Mouse (Mus musculus) CD4-positive, CD25-positive, alpha-beta regulatory T cell, adult 4 months (primary cell): ENCODE results near the gene Ndufaf4. TPM values are rescaled to one million over a fixed set of nuclear protein-coding genes. Genes with fewer than 3 reads are reported as not detected.
"Not testable (repeated sequence)": the region's sequence is repeated elsewhere in the genome, so short reads cannot be mapped to it uniquely, and the experiment has no call there.

Source experiments
- ATAC-seq: one replicate; pipeline ENCODE4 v1.8.0; 2017
- polyA plus RNA-seq, 2 experiments: library from polyadenylated mRNA; unstranded; fragments of 100-300 nt; shearing (Covaris generic); gene quantifications; one replicate each; pipeline ENCODE4 v1.2.1; 2017

The Ndufaf4 gene
- polyA plus RNA-seq = 10 to 100 TPM; 23.6 to 28.9 TPM

DNA sequence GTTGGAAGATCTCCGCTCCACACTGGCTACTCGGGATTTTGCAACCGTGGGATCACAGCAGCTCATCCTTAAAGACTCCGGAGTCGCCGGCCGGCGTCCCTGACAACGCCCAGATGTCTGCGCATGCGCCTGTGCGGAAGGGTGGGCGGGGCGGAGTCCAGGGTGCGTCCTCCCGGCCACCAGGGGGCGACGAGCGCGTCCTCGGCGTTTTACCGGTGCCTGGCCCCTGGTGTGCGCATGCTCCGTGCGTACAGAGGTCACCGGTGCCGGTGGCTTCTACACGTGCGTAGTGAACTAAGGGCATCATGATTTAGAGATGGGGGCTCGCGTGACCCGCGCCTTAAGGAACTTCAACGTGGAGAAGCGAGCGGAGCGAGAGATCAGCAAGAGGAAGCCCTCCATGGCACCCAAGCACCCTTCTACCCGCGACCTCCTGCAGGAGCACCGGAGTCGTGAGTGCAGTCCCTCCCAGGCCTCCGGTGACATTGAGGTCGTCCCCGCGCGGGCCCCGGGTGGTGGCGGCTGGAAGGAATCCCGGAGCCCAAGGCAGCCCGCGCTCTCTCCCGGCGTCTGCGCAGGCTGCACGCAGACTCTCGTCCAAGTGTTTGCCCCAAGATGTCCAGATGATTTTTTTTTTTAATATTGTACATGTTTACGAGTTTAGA lies at the start of gene Ndufaf4:
Gene Ndufaf4, plus strand, starts transcription at position 233 of the 665 bp plus-strand sequence.
- peak; percentile 91 for ATAC-seq

DNA sequence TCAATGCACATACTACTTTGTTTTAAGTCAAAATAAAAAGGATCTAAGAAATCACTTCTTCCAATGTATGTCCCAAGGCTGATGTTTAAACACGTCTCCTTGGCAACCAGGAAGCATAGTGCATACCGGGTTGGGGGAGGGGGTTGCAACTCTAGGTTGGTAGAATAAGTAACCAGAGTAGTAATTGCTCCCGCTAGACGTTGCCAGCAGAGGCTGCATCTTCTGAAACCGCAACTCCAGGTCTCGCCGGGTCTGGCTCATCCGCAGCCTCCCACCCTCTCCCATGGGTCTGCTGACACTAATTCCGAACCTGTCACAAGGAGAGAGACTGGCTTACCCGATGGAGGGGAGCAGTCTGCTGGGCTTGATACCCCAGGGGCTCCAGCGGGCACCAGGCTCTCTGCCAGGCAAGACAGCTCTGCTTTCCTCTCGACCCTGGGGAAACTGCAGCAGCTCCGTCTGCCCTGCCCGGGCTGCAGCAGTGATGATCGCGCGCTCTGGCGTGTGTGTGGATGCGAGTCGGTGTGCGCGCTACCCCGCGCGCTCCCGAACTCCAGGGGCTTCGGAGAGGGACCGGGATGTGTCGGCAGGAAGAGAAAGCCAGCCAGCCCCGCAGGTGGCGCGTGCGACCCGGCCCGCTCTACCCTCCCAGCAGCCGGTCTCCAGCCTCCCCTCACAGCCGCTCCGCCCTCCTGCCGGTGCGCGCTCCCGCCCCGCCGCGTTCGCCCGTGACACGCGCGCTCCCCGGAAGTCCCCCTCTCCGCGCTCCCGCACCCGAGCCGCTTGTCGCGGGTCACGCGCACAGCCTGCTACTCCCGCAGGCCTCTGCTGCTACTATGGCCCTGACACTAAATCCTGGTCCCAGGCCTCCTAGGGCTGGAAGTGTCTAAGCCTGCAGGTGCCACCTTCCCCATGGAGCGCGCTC lies 47.2 kb upstream of the Ndufaf4 start, which contains the start of gene Klhl32:
Gene Klhl32, minus strand, starts transcription at position 724 of the 925 bp plus-strand sequence.
- no peak for ATAC-seq

DNA sequence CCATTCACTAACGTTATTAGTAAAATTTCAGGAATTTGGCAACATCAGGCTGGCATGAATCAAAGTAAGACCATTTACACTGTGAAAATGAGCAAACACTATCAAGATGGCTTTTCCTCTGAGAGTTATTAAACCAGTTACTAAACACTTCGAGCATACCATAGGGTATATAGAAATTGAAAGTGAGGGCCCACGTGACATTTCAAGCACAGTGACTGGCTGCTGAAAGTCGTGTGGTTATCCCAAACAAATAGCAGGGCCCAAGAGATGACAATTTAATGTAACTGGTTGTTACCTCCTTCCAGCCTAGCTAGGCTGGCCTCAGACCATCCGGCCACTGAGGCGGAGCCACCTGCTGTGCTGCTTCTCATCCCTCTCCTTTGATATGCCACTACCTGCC lies 32.2 kb upstream of the Ndufaf4 start:
- no peak for ATAC-seq

DNA sequence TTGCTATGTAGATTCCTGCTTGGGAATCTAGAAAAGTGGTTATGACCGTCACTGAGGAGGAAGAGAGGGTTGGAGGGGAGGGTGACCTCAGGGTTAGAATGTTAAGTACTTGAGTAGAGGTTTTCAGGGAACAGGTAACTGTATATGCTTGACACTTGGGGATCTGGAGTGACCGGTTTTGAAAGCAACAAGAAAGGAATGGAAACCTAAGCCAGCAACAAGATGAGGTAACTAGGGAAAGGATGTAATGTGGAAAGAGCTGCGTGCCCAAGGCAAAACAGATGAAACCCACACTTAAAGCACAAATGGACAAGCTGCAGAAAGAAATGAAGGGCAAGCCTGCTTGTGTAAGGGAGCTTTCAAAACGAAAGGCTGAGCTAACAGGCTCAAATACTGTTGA lies 28.7 kb upstream of the Ndufaf4 start:
- no peak for ATAC-seq

DNA sequence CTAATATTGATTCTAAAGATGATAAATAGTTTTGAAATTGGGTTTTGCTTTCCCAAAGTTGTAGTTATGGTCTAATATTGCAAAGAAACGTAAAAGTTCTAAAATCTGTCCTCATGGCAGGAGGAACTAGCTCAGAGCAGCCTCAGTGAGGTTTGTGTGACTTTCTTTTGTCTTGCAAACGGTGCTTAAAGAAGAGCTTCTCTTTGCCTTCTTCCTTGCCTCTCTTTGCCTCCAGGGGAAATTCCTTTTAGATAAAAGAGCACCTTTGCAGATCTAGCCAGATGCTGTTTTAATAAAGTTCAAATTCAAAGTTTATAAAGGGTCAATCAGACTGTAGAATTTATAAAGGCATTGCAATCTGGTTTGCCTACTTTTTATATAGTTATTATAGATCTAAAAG lies 8.5 kb upstream of the Ndufaf4 start:
- ATAC-seq = not testable (repeated sequence)

DNA sequence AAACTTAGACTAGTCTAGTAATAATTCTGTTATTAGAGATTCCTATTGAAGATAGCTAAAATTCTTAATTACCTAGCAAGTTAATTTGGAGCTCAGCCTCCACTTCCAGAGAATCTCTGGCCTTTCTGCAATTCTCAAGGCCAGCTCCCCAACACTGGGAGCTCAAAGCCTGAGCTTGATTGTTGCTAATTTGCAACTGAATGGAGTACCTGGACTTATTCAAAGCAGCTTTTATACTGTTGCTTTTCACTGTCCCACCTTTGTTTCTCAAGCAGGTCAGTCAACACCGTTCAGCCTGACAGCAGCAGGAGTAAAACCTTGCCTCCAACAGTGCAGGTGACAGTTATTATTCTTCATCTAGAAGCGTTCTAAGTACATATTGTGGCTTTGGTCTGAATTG lies 5.6 kb upstream of the Ndufaf4 start:
- ATAC-seq = not testable (repeated sequence)

DNA sequence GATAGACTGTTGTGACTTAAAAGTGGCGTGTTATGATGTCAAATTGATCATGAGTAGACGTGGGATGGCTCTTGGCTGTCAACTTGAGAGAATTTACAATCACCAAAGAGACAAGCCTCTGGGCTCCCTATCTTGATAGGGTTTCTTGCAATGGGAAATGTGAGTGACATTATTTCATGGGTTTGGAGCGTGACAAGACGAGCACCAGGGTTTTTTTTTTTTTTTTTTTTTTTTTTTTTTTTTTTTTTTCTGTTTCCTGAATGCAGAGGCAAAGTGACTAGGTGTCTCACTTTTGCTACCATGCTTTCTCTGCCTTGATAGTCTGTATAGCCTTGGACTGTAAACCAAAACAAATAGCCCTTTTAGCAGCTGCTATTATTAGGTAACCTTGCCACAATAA lies 3.3 kb upstream of the Ndufaf4 start:
- no peak for ATAC-seq

DNA sequence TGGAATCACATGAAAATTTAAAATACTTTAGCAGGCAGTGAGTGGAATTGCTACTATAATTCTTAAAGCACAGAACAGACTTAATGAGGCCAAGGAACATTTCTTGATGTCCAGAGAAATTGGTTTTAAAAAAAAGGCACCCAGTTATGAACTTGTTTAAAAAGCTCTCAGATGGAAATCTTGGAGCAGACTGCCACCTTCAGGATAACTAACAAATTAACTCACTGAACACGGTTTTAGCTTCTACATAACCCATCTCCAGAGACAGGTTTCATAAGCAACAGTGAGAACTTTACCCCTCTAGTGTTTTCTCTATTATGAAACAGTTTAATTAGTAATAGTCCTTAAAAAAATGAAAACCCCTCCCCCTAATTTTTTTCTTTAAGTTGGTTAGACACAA lies 1.1 kb upstream of the Ndufaf4 start:
- ATAC-seq = peak; percentile 32

DNA sequence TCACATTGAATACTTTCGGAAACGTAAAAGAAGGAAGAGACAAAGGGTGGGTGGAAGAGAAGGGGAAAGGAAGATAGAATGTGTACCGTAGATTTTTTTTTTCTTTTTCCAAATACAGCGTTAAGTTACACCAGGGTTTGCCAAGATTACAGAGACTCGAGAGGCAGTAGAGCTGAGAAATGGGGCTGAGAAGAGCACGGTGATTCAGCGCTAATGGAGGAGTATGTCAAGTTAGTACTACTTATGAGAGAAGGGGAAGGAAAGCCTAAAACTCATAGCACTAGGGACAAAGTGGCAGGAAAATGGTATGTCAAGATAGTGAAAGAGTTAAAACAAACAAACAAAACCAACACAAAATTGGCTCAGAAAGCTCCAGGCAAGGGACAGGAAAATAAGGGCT lies 532 bp upstream of the Ndufaf4 start:
- peak; percentile 10 for ATAC-seq

DNA sequence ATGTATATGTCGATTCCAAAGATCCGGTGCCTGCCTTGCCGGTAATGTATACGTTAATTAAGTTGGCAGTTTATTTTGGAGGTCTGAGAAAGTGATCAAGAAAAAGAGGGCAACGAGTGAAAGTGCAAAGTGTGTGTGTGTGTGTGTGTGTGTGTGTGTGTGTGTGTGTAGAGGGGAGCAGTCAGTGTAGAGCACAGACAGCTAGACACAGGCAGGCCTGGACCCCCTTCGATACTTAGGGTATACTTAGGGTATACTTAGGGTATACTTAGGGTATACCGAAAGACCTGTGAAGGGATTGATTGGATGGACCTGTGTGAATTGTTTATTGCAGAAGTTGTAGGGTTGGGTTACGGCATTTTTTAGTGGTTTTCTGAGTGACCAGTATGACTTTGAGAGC lies 753 bp downstream of the Ndufaf4 start:
- ATAC-seq = no peak

DNA sequence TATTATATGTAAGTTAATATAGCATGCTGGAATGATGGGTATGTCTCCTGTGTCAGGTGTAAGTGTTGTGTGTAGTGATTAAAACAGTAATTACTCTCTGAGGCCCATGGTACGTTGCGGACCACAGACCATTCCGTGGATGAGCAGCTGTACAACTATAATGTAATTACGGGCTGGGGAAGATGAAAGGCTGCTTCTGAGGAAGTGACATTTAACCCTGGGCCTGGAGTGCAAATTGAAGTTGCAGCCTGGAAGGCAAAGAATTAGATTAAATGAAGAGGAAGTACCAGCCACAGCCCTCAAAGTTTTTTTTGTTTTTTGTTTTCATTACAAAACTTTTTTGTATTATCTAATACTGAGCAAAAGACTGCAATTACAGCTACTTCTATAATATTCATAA lies 1.3 kb downstream of the Ndufaf4 start:
- no peak for ATAC-seq

DNA sequence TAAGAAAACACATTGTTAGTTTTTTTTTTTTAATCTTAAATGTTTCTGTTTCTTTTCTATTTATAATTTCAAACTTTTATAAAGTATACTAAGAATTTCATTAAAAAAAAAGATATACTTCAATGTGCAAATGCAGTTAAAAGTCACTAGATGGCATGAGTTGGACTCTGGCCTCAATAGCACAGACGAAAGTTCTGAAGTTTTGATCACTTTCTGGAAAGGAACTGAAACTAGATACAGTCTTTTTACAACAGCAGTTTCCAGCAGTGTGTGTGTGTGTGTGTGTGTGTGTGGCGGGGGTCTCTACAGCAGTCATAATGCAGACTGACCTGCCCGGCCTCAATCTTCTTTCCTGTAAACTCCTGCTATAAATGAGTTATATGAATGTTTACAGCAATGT lies 9.9 kb downstream of the Ndufaf4 start:
- ATAC-seq = no peak

DNA sequence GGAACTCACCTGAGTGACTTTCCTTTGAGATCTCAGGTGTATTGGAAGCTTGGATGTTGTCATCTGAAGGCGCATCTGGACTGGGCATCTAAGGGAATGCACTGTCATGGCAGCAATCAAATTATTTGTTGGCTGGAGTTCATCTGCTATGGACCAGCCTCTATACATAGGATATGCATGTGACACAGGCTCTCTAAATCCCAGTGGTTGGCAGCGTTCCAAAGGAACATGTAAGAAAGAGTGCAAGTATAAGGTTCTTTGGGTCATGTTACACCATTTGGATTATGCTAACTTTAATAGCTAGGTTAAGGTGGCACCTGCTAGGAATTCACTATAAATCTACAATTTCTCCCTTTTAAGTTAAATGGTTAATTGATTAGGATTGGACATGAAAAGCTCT lies 17.7 kb downstream of the Ndufaf4 start:
- no peak for ATAC-seq

DNA sequence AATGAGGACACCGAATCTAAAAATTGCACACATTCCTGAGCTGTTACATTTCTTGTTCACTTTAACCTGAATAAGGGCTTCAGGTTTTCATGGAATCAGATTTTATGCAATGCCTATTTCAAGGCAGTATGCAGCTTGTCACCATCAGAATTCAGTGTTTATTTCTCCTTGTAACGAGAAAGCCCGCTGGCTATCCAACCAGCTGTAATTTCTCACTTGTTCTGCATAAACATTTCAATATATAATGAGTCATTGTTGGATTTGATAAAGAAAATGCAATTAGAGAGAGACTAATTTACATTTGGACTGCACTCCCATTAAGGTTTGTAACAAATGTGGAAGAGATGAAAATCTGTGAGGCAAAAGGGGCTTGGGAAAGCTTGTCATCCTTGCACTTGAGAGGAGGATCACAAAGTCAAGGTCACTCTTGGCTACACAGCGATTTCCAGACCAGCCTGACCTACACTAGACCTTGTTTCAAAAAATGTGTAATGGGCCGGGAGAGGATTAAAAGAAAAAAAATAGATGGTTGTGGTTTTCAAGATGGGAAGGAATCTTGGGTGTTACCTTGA lies 22.2 kb downstream of the Ndufaf4 start:
- no peak for ATAC-seq

DNA sequence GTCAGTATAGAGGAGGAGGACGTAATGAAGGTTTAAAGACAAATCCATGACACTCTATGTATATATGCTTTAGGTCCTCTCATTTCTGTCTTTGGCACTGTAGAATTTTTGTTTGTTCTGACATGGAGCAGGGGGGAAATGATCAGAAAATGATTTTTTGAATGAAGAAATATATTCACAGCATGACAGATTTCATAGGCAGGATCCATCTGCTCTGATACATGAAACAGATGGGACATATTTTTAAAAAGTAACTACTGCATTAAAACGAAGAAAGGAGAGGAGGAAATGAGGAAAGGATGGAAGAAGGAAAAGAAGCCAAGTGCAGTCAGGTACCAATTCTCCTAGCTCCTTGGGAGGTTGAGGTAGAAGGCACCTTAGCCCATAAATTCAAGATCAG lies 26.8 kb downstream of the Ndufaf4 start:
- ATAC-seq = no peak

DNA sequence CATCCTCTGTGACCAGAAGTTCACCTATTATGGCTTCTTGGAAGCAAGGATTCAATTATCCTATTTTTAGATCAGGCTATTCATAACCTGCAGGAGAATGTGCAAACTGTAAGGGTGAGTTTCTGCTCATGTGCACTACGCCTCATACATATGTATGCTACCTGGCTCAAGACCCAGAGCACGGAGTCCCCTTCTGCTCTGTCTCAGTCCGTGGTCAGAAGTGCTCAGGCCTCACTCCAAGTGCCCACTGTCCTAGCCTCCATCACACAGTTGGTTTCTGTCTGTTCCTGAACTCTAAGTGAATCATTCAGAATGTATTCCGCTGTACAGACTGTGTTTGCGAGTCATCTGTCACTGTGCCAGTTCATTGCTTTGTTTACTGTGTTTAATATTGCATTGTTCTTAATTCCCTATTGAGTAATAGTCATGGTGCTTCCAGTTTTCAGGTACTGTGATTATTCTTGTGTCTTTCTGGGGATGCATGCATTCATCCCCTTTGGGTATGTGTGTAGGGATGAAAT lies 30.4 kb downstream of the Ndufaf4 start:
- ATAC-seq = no peak

DNA sequence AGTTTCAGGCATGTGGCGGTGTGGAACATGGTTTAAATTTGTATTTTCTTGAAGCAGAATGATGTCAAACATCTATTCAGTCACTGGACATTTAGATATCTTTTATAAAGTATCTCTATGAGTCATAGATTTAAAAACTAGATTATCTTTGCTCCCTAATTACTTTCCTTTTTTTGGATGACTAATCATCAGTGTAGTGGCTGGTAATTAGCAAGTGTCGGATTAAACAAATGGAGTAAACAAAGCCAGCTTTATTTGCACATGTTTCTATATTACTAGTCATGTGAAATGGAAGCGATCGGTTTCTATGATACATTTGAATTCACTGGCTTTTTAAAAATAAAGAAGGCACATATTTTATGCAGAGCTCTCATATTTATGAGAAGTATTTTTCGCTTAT lies 31.0 kb downstream of the Ndufaf4 start:
- ATAC-seq = no peak

DNA sequence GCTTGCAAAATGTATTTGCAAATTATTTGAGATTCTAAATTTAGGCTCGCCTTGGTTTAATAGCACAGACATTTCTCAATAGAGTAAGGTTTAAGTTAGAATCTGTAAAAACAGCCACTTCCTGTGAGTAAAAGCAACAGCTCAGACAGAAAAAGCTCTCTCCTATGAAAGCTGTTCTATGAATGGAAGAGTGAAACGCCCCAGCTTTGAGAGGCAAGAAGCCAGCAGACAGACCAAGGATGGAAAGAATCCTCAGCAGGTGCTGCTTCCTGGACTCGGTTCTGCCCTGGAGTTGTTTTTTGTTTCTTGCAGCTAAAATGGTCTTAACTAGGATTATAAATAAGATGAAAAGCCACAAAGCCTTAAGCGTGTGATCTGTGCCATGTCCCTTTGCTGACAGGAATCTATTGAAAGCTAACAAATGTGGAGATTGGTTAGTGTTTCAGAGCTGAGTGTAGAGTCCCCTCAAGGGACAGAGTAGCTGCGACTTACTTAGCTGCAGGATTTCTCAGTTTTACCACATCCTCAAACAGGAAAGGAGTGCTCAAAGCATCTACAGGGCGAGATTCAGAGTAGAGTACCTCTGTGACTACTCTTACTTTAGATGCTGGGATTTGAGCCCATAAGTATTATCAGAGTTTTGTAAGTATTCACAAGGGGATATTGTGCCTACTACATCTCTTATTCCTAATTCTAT lies 45.0 kb downstream of the Ndufaf4 start:
- ATAC-seq = peak; percentile 58
